Comparison of ENCODE assay signal across 18 mouse cellular contexts in genomic region chr2:72173010-72173409, GRCm38 (mm10).
"Had no signal": no experiment of that assay in that cellular context is flagged by ENCODE, and none has a peak within 500 bp of the region (broad histone marks: within the 10 kb centered on the region; RNA-seq: fewer than 3 reads in every experiment).

No protein-coding gene starts in this region.

- H3K27me3 ChIP-seq: intestine, embryonic 15.5 days; neural tube, embryonic 12.5 days; neural tube, embryonic 15.5 days; stomach, embryonic 15.5 days had no signal

- H3K27ac ChIP-seq: intestine, embryonic 15.5 days; left cerebral cortex, adult 2 months; macrophage; neural tube, embryonic 12.5 days; neural tube, embryonic 15.5 days; stomach, embryonic 15.5 days had no signal

- H3K4me3 ChIP-seq: intestine, embryonic 15.5 days; left cerebral cortex, adult 2 months; neural tube, embryonic 12.5 days; neural tube, embryonic 15.5 days; stomach, embryonic 15.5 days had no signal

- H3K36me3 ChIP-seq: intestine, embryonic 15.5 days; neural tube, embryonic 12.5 days; neural tube, embryonic 15.5 days; stomach, embryonic 15.5 days had no signal

- H3K4me1 ChIP-seq: stomach, embryonic 15.5 days had no signal

- H3K9ac ChIP-seq: intestine, embryonic 15.5 days; lung, embryonic 14.5 days; neural tube, embryonic 12.5 days; neural tube, embryonic 15.5 days; stomach, embryonic 15.5 days had no signal

- ATAC-seq: intestine, embryonic 15.5 days; lung, postnatal 0 days had no signal

- H3K9me3 ChIP-seq: intestine, embryonic 15.5 days; neural tube, embryonic 12.5 days; neural tube, embryonic 15.5 days; stomach, embryonic 15.5 days had no signal

- H3K4me2 ChIP-seq: intestine, embryonic 15.5 days; lung, embryonic 14.5 days; neural tube, embryonic 12.5 days; neural tube, embryonic 15.5 days; stomach, embryonic 15.5 days had no signal

- DNase-seq: kidney, adult 11 months; kidney, adult 8-10 months; kidney, postnatal 14 days; kidney, postnatal 4 days; layer of hippocampus, postnatal 36 days; midbrain, embryonic 14.5 days; retina, postnatal 1 day; right cerebral cortex, postnatal 25 days; spleen, adult 18-20 months; thymus, postnatal 36 days had no signal
